Mouse (Mus musculus) spleen, postnatal 4 days (tissue): ENCODE measurements around the gene Brwd1.
A peak's percentile ranks its signal among the peaks of the same experiment; 100 is the strongest.
"Not testable (repeated sequence)": the region's sequence is repeated elsewhere in the genome, so short reads cannot be mapped to it uniquely, and the experiment has no call there.

ENCODE experiments used
- DNase-seq, 2 experiments: peaks; one replicate each; pipeline ENCODE4 v3.0.0; 2022; ENCODE audit warnings: low spot score in 2 of 2

The Brwd1 gene

GRCm38 (mm10) chr16:96081331-96081730, 995 bp downstream of the Brwd1 start:
- DNase-seq = peak; percentile 82 to 91

GRCm38 (mm10) chr16:96080524-96080923, 1.8 kb downstream of the Brwd1 start:
- DNase-seq = no peak

- peak in 1 of 2 experiments; percentile 73 for DNase-seq
Measured at GRCm38 (mm10) chr16:96068364-96068763, 14.0 kb downstream of the Brwd1 start.

- peak in 1 of 2 experiments; percentile 62 for DNase-seq
Measured at GRCm38 (mm10) chr16:96066174-96066573, 16.2 kb downstream of the Brwd1 start.

- DNase-seq = peak in 1 of 2 experiments; percentile 77
Measured at GRCm38 (mm10) chr16:96064649-96065048, 17.7 kb downstream of the Brwd1 start.

GRCm38 (mm10) chr16:96044096-96044495, 38.2 kb downstream of the Brwd1 start:
- DNase-seq = peak in 1 of 2 experiments; percentile 30

- DNase-seq = no peak
Measured at GRCm38 (mm10) chr16:96040691-96041090, 41.6 kb downstream of the Brwd1 start.

- DNase-seq = no peak
Measured at GRCm38 (mm10) chr16:96039538-96039937, 42.8 kb downstream of the Brwd1 start.

GRCm38 (mm10) chr16:96034473-96034872, 47.9 kb downstream of the Brwd1 start:
- DNase-seq = no peak

- DNase-seq = no peak
Measured at GRCm38 (mm10) chr16:96032368-96033043, 49.8 kb downstream of the Brwd1 start.

GRCm38 (mm10) chr16:96030476-96031102, 51.7 kb downstream of the Brwd1 start:
- peak in 1 of 2 experiments; percentile 17 for DNase-seq

GRCm38 (mm10) chr16:96026256-96026655, 56.1 kb downstream of the Brwd1 start:
- DNase-seq = no peak

- DNase-seq = no peak
Measured at GRCm38 (mm10) chr16:96025244-96025643, 57.1 kb downstream of the Brwd1 start.

GRCm38 (mm10) chr16:96021045-96021444, 61.3 kb downstream of the Brwd1 start:
- DNase-seq = no peak

GRCm38 (mm10) chr16:96009124-96009523, 73.2 kb downstream of the Brwd1 start:
- not testable (repeated sequence) for DNase-seq

GRCm38 (mm10) chr16:96004278-96004677, 78.0 kb downstream of the Brwd1 start:
- DNase-seq = not testable (repeated sequence)

- no peak for DNase-seq
Measured at GRCm38 (mm10) chr16:95999291-95999690, 83.0 kb downstream of the Brwd1 start.

GRCm38 (mm10) chr16:95996156-95996555, 86.2 kb downstream of the Brwd1 start:
- DNase-seq = no peak

GRCm38 (mm10) chr16:95994576-95994975, 87.8 kb downstream of the Brwd1 start:
- not testable (repeated sequence) for DNase-seq

- no peak for DNase-seq
Measured at GRCm38 (mm10) chr16:95992596-95992995, 89.7 kb downstream of the Brwd1 start.

- peak in 1 of 2 experiments; percentile 48 for DNase-seq
Measured at GRCm38 (mm10) chr16:95991122-95991900, 91.0 kb downstream of the Brwd1 start.

- peak; percentile 98 to 100 for DNase-seq
Measured at GRCm38 (mm10) chr16:95990462-95991121, 91.7 kb downstream of the Brwd1 start, which contains the start of gene Psmg1. Psmg1 (minus strand) TSS chr16:95990960.
